Mouse (Mus musculus): Measurements from ENCODE around the gene Specc1l.

GRCm38 (mm10) chr10:75197817-75198216 is 14.1 kb upstream of the Specc1l start:
- no peak for TF ChIP-seq CTCF (IDR thresholded peaks at IDR 0.05; ENCODE audit: extremely low read depth, insufficient read depth, low read length)
- no peak for TF ChIP-seq POLR2A (IDR thresholded peaks at IDR 0.05; ENCODE audit: extremely low read depth, insufficient read depth, low read length)

All from cortical plate, adult 2 months (tissue).